Mouse (Mus musculus) small intestine, adult 2 months (tissue): ENCODE results near the gene Klk1b27. TPM values are rescaled to one million over a fixed set of nuclear protein-coding genes. Genes with fewer than 3 reads are reported as not detected.

Experiments
- polyA plus RNA-seq: library from polyadenylated mRNA; depleted of rRNA; stranded (reverse); fragments of >200 nt; gene quantifications from 2 replicates; pipeline ENCODE4 v1.2.3, GENCODE M21; 2012; rRNA removed

Gene Klk1b27
- polyA plus RNA-seq, 1 experiment = 0.65 TPM

Other genes with a start within 250 kb of the Klk1b27 start
- not detected in 2 replicates for gene Klk7, start 241.0 kb upstream of the Klk1b27 start, polyA plus RNA-seq
- 0.22 TPM in 1 of 2 replicates, not detected in the other for gene Klk6, start 227.8 kb upstream of the Klk1b27 start, polyA plus RNA-seq
- not detected in 2 replicates for gene Klk5, start 210.3 kb upstream of the Klk1b27 start, polyA plus RNA-seq
- not detected in 2 replicates for gene Klk4, start 171.1 kb upstream of the Klk1b27 start, polyA plus RNA-seq
- gene Klk15, start 118.5 kb upstream of the Klk1b27 start, polyA plus RNA-seq = not detected in 2 replicates
- 0.43 TPM in 1 of 2 replicates, not detected in the other for gene Klk1b8, start 101.6 kb upstream of the Klk1b27 start, polyA plus RNA-seq
- not detected in 2 replicates for gene Klk1b1, start 85.5 kb upstream of the Klk1b27 start, polyA plus RNA-seq
- not detected in 2 replicates for gene Klk1b9, start 76.2 kb upstream of the Klk1b27 start, polyA plus RNA-seq
- gene Klk1b11, start 56.4 kb upstream of the Klk1b27 start, polyA plus RNA-seq = 8.5 TPM in 1 of 2 replicates, not detected in the other
- gene Klk1b26, start 40.1 kb upstream of the Klk1b27 start, polyA plus RNA-seq = 0.13 TPM in 1 of 2 replicates, not detected in the other
- gene Klk1b21, start 50.0 kb downstream of the Klk1b27 start, polyA plus RNA-seq = not detected in 2 replicates
- gene Klk1b22, start 60.4 kb downstream of the Klk1b27 start, polyA plus RNA-seq = not detected in 2 replicates
- gene Klk1b16, start 84.5 kb downstream of the Klk1b27 start, polyA plus RNA-seq = not detected in 2 replicates
- 1.9 TPM in 1 of 2 replicates, not detected in the other for gene Klk1b24, start 135.9 kb downstream of the Klk1b27 start, polyA plus RNA-seq
- gene Klk1b3, start 145.9 kb downstream of the Klk1b27 start, polyA plus RNA-seq = 0.19 and 4.6 TPM in 2 replicates
- 10.1 TPM in 1 of 2 replicates, not detected in the other for gene Klk1b4, start 155.1 kb downstream of the Klk1b27 start, polyA plus RNA-seq
- 0.28 and 19.2 TPM in 2 replicates for gene Klk1b5, start 163.7 kb downstream of the Klk1b27 start, polyA plus RNA-seq
- 153 and 2,676 TPM in 2 replicates for gene Klk1, start 173.1 kb downstream of the Klk1b27 start, polyA plus RNA-seq
- gene Gm36864, start 183.9 kb downstream of the Klk1b27 start, polyA plus RNA-seq = not detected in 2 replicates
- 0.77 and 1.9 TPM in 2 replicates for gene 1700028J19Rik, start 194.4 kb downstream of the Klk1b27 start, polyA plus RNA-seq
- 43.4 and 66.3 TPM in 2 replicates for gene 2410002F23Rik, start 194.4 kb downstream of the Klk1b27 start, polyA plus RNA-seq
- gene Acp4, start 205.1 kb downstream of the Klk1b27 start, polyA plus RNA-seq = not detected in 2 replicates
- gene Gm15517, start 209.2 kb downstream of the Klk1b27 start, polyA plus RNA-seq = not detected in 2 replicates